Mouse (Mus musculus): ENCODE results near the gene Pdcd11. TPM values are rescaled to one million over a fixed set of nuclear protein-coding genes. Genes with fewer than 3 reads are reported as not detected.
A peak's percentile ranks its signal among the peaks of the same experiment; 100 is the strongest.

The Pdcd11 gene
- polyA plus RNA-seq, 1 experiment from 2014 or later, result 3.3 TPM

GRCm38 (mm10) chr19:47144154-47144553, 53.6 kb downstream of the Pdcd11 start, which contains the start of gene Calhm1:
Gene Calhm1, minus strand, starts transcription at chr19:47144254.
- TF ChIP-seq CTCF (IDR thresholded peaks at IDR 0.05; ENCODE audit: low read depth) (no peak), EP300 (IDR thresholded peaks at IDR 0.05; ENCODE audit: low read depth) (no peak)
- Histone ChIP-seq H3K4me3 (ENCODE audit: low read depth, low read length) (no peak within 1 kb of the TSS), H3K4me2 (ENCODE audit: low read depth, low read length) (no peak within 1 kb of the TSS), H3K4me1 (ENCODE audit: insufficient read depth) (no peaks in the 10 kb centered on the region), H3K36me3 (replicated peaks; ENCODE audit: insufficient read depth, low read length) (no peaks in the 10 kb centered on the region), H3K27me3 (ENCODE audit: insufficient read depth, low read length) (0 out of 2 replicates have a peak, but pooled peaks cover 3% of the 10 kb centered on the region), H3K9me3 (ENCODE audit: low read length) (no peaks in the 10 kb centered on the region), H3K9ac (replicated peaks) (no peak within 1 kb of the TSS), H3K27ac (ENCODE audit: low read depth) (no peak within 1 kb of the TSS)
- ATAC-seq (no peak), DNase-seq (no peak)
- WGBS (ENCODE audit: insufficient replicate concordance), result 83% methylated on average over 6 of the region's 6 CpGs

- no peak for TF ChIP-seq CTCF (IDR thresholded peaks at IDR 0.05; ENCODE audit: low read depth)
- no peak for TF ChIP-seq EP300 (IDR thresholded peaks at IDR 0.05; ENCODE audit: low read depth)
- 59% methylated on average over 5 of the region's 5 CpGs for WGBS (ENCODE audit: insufficient replicate concordance)
- H3K27me3 ChIP-seq (ENCODE audit: insufficient read depth, low read length), result peaks cover 11% of the 10 kb centered on the region; the same call in 1 of the 2 replicates
- no peak for DNase-seq
- H3K27ac ChIP-seq (ENCODE audit: low read depth), result no peak overlapping the region
- H3K4me1 ChIP-seq (ENCODE audit: insufficient read depth), result peaks cover 2% of the 10 kb centered on the region; the same call in 1 of the 2 replicates
- no peaks in the 10 kb centered on the region for H3K9me3 ChIP-seq (ENCODE audit: low read length)
- H3K9ac ChIP-seq (replicated peaks), result no peak overlapping the region
- H3K4me3 ChIP-seq (ENCODE audit: low read depth, low read length), result no peak overlapping the region
- no peak for ATAC-seq
- H3K4me2 ChIP-seq (ENCODE audit: low read depth, low read length), result no peak overlapping the region
- no peaks in the 10 kb centered on the region for H3K36me3 ChIP-seq (replicated peaks; ENCODE audit: insufficient read depth, low read length)
Measured at GRCm38 (mm10) chr19:47148267-47148847, 57.8 kb downstream of the Pdcd11 start.

GRCm38 (mm10) chr19:47149854-47150253, 59.3 kb downstream of the Pdcd11 start:
- H3K27me3 ChIP-seq (ENCODE audit: insufficient read depth, low read length), result peaks cover 11% of the 10 kb centered on the region; the same call in 1 of the 2 replicates
- ATAC-seq (peak; percentile 89), DNase-seq (peak; percentile 52)
- no peaks in the 10 kb centered on the region for H3K9me3 ChIP-seq (ENCODE audit: low read length)
- H3K4me3 ChIP-seq (ENCODE audit: low read depth, low read length), result no peak overlapping the region
- H3K27ac ChIP-seq (ENCODE audit: low read depth), result no peak overlapping the region
- no peak overlapping the region for H3K4me2 ChIP-seq (ENCODE audit: low read depth, low read length)
- WGBS (ENCODE audit: insufficient replicate concordance), result 45% methylated on average over 3 of the region's 4 CpGs
- no peak for TF ChIP-seq EP300 (IDR thresholded peaks at IDR 0.05; ENCODE audit: low read depth)
- no peak for TF ChIP-seq CTCF (IDR thresholded peaks at IDR 0.05; ENCODE audit: low read depth)
- H3K4me1 ChIP-seq (ENCODE audit: insufficient read depth), result peaks cover 2% of the 10 kb centered on the region; the same call in 1 of the 2 replicates
- H3K9ac ChIP-seq (replicated peaks), result no peak overlapping the region
- no peaks in the 10 kb centered on the region for H3K36me3 ChIP-seq (replicated peaks; ENCODE audit: insufficient read depth, low read length)

GRCm38 (mm10) chr19:47151332-47152061, 60.9 kb downstream of the Pdcd11 start:
- no peak for DNase-seq
- no peak for TF ChIP-seq EP300 (IDR thresholded peaks at IDR 0.05; ENCODE audit: low read depth)
- no peak for TF ChIP-seq CTCF (IDR thresholded peaks at IDR 0.05; ENCODE audit: low read depth)
- Histone ChIP-seq H3K4me1 (ENCODE audit: insufficient read depth) (peaks cover 2% of the 10 kb centered on the region; the same call in 1 of the 2 replicates), H3K9ac (replicated peaks) (no peak overlapping the region), H3K9me3 (ENCODE audit: low read length) (no peaks in the 10 kb centered on the region), H3K4me2 (ENCODE audit: low read depth, low read length) (peak overlapping the region; percentile 38; the same call in 1 of the 2 replicates), H3K4me3 (ENCODE audit: low read depth, low read length) (no peak overlapping the region), H3K27ac (ENCODE audit: low read depth) (no peak overlapping the region), H3K27me3 (ENCODE audit: insufficient read depth, low read length) (peaks cover 11% of the 10 kb centered on the region; the same call in 1 of the 2 replicates), H3K36me3 (replicated peaks; ENCODE audit: insufficient read depth, low read length) (no peaks in the 10 kb centered on the region)
- WGBS (ENCODE audit: insufficient replicate concordance), result 33% methylated on average over 32 of the region's 32 CpGs
- no peak for ATAC-seq

DNA sequence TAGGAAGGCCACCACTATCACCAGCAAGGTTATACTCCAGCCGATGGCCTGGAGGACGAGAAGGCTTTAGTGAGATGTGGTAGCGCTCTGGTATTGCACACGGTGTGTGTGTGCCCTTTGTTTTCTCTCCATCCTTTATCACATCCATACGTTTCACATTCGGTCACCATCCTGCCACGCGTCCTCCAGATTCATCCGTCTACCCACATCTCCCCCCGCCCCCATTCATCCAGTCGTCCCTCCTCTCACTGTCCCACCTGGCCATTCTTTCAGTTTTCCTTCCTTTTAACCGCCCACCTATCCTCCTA, 61.4 kb downstream of the Pdcd11 start:
- no peak overlapping the region for H3K4me3 ChIP-seq (ENCODE audit: low read depth, low read length)
- H3K4me1 ChIP-seq (ENCODE audit: insufficient read depth), result peaks cover 2% of the 10 kb centered on the region; the same call in 1 of the 2 replicates
- DNase-seq (no peak), ATAC-seq (no peak)
- no peaks in the 10 kb centered on the region for H3K36me3 ChIP-seq (replicated peaks; ENCODE audit: insufficient read depth, low read length)
- no peaks in the 10 kb centered on the region for H3K9me3 ChIP-seq (ENCODE audit: low read length)
- H3K27ac ChIP-seq (ENCODE audit: low read depth), result no peak overlapping the region
- H3K27me3 ChIP-seq (ENCODE audit: insufficient read depth, low read length), result peaks cover 11% of the 10 kb centered on the region; the same call in 1 of the 2 replicates
- TF ChIP-seq CTCF (IDR thresholded peaks at IDR 0.05; ENCODE audit: low read depth), result no peak
- H3K9ac ChIP-seq (replicated peaks), result no peak overlapping the region
- H3K4me2 ChIP-seq (ENCODE audit: low read depth, low read length), result no peak overlapping the region
- 65% methylated on average over 12 of the region's 12 CpGs for WGBS (ENCODE audit: insufficient replicate concordance)

DNA sequence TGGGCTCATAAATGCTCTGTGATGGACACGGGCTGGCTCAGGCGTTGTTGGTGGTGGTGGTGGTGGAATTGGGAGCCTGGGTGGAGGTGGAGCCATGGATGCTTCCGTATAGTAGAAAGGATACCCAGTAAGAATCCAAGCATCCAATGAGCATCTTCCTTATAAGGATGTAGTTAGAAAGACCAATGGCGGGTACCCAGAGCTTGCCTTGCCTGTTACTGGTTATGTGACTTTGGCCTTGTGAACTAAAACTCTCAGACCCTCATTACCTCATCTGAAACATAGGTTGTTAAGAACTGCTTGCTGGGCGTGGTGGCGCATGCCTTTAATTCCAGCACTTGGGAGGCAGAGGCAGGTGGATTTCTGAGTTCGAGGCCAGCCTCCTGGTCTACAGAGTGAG, 63.2 kb downstream of the Pdcd11 start:
- no peaks in the 10 kb centered on the region for H3K9me3 ChIP-seq (ENCODE audit: low read length)
- H3K9ac ChIP-seq (replicated peaks), result no peak overlapping the region
- WGBS (ENCODE audit: insufficient replicate concordance), result 77% methylated on average over 7 of the region's 7 CpGs

More for the DNA sequence above, 63.2 kb downstream of the Pdcd11 start:
- H3K27me3 ChIP-seq (ENCODE audit: insufficient read depth, low read length), result peaks cover 11% of the 10 kb centered on the region; the same call in 1 of the 2 replicates
- H3K27ac ChIP-seq (ENCODE audit: low read depth), result no peak overlapping the region
- ATAC-seq, result no peak
- no peak for DNase-seq
- H3K4me2 ChIP-seq (ENCODE audit: low read depth, low read length), result no peak overlapping the region
- no peak overlapping the region for H3K4me3 ChIP-seq (ENCODE audit: low read depth, low read length)
- no peaks in the 10 kb centered on the region for H3K36me3 ChIP-seq (replicated peaks; ENCODE audit: insufficient read depth, low read length)
- peaks cover 2% of the 10 kb centered on the region; the same call in 1 of the 2 replicates for H3K4me1 ChIP-seq (ENCODE audit: insufficient read depth)
- TF ChIP-seq CTCF (IDR thresholded peaks at IDR 0.05; ENCODE audit: low read depth) (no peak), EP300 (IDR thresholded peaks at IDR 0.05; ENCODE audit: low read depth) (no peak)

Measured in liver, postnatal 0 days (tissue).